Mouse (Mus musculus) testis, adult 2 months (tissue): Measurements from ENCODE around the gene Olfr287. TPM values are rescaled to one million over a fixed set of nuclear protein-coding genes. Genes with fewer than 3 reads are reported as not detected.
A peak's percentile ranks its signal among the peaks of the same experiment; 100 is the strongest.

Experiments used
- H3K27ac ChIP-seq: fragments of 200-500 bp; 2 replicates; pipeline ENCODE4 v1.5.1; 2012; ENCODE audit warnings: low read depth, low read length; ENCODE audit not compliant: control insufficient read depth, insufficient read depth
- H3K27me3 ChIP-seq: fragments of 200-500 bp; 2 replicates; pipeline ENCODE4 v1.6.1; 2012; ENCODE audit warnings: mild to moderate bottlenecking, low read length, moderate library complexity; ENCODE audit not compliant: control insufficient read depth, insufficient read depth
- H3K36me3 ChIP-seq: fragments of 200-500 bp; 2 replicates; pipeline ENCODE4 v1.6.1; 2012; ENCODE audit warnings: mild to moderate bottlenecking, low read length; ENCODE audit not compliant: control insufficient read depth, insufficient read depth
- H3K4me1 ChIP-seq: fragments of 200-500 bp; 2 replicates; pipeline ENCODE4 v1.6.1; 2012; ENCODE audit warnings: low read length; ENCODE audit not compliant: control insufficient read depth, insufficient read depth
- H3K4me3 ChIP-seq: fragments of 200-500 bp; 2 replicates; pipeline ENCODE4 v1.5.1; 2012; ENCODE audit warnings: low read depth, mild to moderate bottlenecking, low read length, moderate library complexity, mixed read lengths; ENCODE audit not compliant: control insufficient read depth
- CTCF ChIP-seq: fragments of 200-500 bp; IDR thresholded peaks from 2 replicates; pipeline ENCODE4 v1.5.1; 2012; ENCODE audit warnings: low read depth, mild to moderate bottlenecking, inconsistent platforms, low read length, moderate library complexity; ENCODE audit not compliant: control insufficient read depth, insufficient read depth, insufficient replicate concordance
- POLR2A ChIP-seq: fragments of 200-500 bp; IDR thresholded peaks from 2 replicates; pipeline ENCODE4 v1.6.1; 2012; ENCODE audit warnings: low read depth, mild to moderate bottlenecking, inconsistent platforms, low read length, moderate library complexity; ENCODE audit not compliant: control insufficient read depth
- polyA plus RNA-seq: library from polyadenylated mRNA; depleted of rRNA; stranded (reverse); fragments of >200 nt; gene quantifications from 2 replicates; pipeline ENCODE4 v1.2.3, GENCODE M21; 2012; rRNA removed

Olfr287 gene
- polyA plus RNA-seq = not detected in 2 replicates

DNA sequence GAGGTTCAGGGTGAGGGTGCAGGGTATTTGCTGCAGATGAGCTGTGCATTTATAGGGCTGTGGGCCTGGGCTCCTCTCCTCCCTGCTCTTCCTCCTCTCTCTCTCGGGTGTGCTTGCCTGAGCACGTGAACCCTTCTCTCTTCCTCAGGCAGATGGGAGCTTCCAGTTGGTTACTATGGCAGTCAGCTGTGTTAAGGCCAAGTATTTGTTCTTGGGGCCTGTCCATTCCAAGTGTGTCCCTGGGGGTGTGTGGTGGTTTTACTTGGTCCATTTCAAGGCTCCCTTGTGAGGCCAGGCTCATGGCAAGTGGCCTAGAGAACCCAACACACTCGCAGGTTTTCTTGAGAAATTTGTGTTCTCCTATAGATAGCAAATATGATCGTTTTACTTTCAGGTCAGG, at the start of gene Olfr287, which contains the start of gene Gm44579:
TSS of gene Olfr287 (minus strand) at position 180 of the 400 bp plus-strand sequence.
TSS of gene Gm44579 (minus strand) at position 101 of the 400 bp plus-strand sequence.
- no peak within 1 kb of the TSS for H3K27ac ChIP-seq

DNA sequence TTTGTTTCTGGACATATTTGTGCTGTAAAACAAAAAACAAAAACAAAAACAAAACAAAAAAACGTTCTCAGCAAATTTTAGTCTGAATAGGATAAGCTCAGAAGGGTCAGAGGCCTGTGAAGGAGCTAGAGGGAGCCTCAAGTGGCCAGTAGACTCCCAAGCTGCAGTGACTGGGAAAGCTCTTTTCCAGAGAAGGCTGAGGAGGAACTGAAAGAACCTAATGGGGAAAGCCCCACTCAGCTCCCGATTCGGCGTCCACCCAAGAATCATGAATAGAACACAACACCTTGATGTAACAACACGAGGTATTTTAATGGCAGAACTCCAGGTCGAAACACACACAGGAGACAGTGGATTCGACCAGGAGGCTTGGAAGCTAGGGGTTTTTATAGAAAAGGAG, 36.9 kb upstream of the Olfr287 start:
- H3K27ac ChIP-seq = no peak overlapping the region
- H3K36me3 ChIP-seq = no peaks in the 10 kb centered on the region
- H3K4me1 ChIP-seq = peaks cover 3% of the 10 kb centered on the region
- H3K27me3 ChIP-seq = no peaks in the 10 kb centered on the region
- H3K4me3 ChIP-seq = peak overlapping the region; percentile 63
- no peak for TF ChIP-seq CTCF
- TF ChIP-seq POLR2A = no peak

More for the DNA sequence above, at the start of gene Olfr287, which contains the start of gene Gm44579:
- H3K4me3 ChIP-seq = no peak within 1 kb of the TSS
- peaks cover 5% of the 10 kb centered on the region for H3K4me1 ChIP-seq
- H3K36me3 ChIP-seq = no peaks in the 10 kb centered on the region
- no peaks in the 10 kb centered on the region for H3K27me3 ChIP-seq
- TF ChIP-seq CTCF = no peak
- no peak for TF ChIP-seq POLR2A

DNA sequence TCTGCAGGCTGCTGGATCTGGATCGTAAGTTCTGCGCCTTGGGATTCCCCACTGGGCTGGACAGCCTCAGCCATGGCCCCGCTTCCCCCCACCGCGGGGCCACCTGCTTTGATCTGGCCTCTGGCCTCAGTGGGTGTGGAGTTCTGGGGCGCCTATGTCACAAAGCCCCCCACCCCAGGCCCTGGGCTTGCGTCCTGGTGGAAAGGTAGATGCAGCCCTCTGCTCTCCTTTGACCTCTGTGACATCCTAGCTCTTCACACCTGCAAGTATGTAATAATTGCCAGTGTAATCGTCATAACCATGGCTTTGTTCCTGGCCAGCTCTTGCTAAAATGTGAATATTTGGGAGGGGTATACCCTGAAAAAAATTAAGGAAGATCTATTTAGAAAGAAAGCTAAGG, 36.3 kb upstream of the Olfr287 start, which contains the start of gene H1fnt:
TSS of gene H1fnt (minus strand) at position 101 of the 400 bp plus-strand sequence.
- H3K27me3 ChIP-seq = no peaks in the 10 kb centered on the region
- H3K4me3 ChIP-seq = peak within 1 kb of the TSS; percentile 84
- H3K36me3 ChIP-seq = no peaks in the 10 kb centered on the region
- peak within 1 kb of the TSS; percentile 78 for H3K27ac ChIP-seq
- TF ChIP-seq POLR2A (peak; percentile 22; the same call in 1 of the 2 replicates), CTCF (no peak)
- H3K4me1 ChIP-seq = peaks cover 3% of the 10 kb centered on the region

DNA sequence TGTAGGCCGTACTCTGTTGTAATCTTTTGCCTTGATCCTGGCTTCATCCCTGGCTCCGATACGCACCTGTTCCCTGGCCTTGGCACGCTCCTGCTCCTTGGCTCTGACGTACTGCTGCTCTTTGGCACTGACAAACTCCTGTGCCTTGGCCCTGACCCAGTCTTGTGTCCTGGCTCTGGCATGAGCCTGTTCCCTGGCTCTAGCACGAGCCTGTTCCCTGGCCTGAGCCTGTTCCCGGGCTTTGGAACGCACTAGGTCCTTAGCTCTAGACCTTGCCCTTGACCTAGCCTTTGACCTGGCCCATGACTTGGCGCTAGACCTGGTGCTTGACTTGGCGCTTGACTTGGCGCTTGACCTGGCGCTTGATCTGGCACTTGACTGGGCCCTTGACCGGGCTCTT, 35.4 kb upstream of the Olfr287 start:
- no peaks in the 10 kb centered on the region for H3K36me3 ChIP-seq
- H3K27me3 ChIP-seq = no peaks in the 10 kb centered on the region
- H3K4me3 ChIP-seq = peak overlapping the region; percentile 84
- H3K4me1 ChIP-seq = peaks cover 3% of the 10 kb centered on the region
- TF ChIP-seq CTCF = no peak
- TF ChIP-seq POLR2A = peak; percentile 64; the same call in 1 of the 2 replicates
- peak overlapping the region; percentile 18; the same call in 1 of the 2 replicates for H3K27ac ChIP-seq

DNA sequence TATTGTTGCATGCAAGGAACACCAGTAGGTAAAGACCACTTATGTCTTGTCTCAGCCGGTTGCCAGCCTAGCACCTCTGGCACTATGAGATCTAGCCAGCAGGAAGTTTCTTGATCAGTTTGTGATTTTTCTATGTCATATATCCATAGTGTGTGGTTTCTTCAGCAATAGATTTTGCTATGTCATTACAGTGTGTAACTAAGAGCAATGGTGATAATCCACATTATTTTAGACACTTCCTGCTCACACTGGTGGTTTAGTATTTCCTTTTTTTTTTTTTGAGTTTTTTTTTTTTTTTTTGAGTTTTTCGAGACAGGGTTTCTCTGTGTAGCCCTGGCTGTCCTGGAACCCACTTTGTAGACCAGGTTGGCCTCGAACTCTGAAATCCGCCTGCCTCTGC, 14.6 kb upstream of the Olfr287 start:
- Histone ChIP-seq H3K27me3 (no peaks in the 10 kb centered on the region), H3K27ac (no peak overlapping the region), H3K36me3 (no peaks in the 10 kb centered on the region), H3K4me1 (no peaks in the 10 kb centered on the region), H3K4me3 (no peak overlapping the region)
- TF ChIP-seq POLR2A (no peak), CTCF (no peak)

DNA sequence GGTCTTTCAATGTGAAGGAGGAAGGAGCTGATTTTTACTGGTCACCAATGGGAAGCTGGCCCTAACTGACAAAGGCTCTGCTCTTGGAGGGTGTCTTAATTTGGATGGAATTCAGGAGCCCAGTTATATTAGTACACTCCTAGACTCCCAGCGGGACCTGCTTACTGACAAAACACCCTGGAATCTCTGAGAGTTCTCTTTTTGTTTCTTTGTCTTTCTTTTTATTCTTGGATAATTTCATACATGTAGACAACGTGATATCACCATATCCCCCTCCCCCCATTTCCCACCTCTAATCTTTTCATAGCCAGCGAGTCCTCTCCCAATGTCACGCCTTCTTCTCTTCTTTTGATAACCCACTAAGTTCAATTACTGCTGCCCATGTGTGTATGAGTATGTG, 13.5 kb upstream of the Olfr287 start, which contains the start of gene Olfr286:
TSS of gene Olfr286 (minus strand) at position 101 of the 400 bp plus-strand sequence.
- no peaks in the 10 kb centered on the region for H3K36me3 ChIP-seq
- no peaks in the 10 kb centered on the region for H3K4me1 ChIP-seq
- H3K4me3 ChIP-seq = no peak within 1 kb of the TSS
- no peak within 1 kb of the TSS for H3K27ac ChIP-seq
- TF ChIP-seq POLR2A (no peak), CTCF (no peak)
- no peaks in the 10 kb centered on the region for H3K27me3 ChIP-seq

DNA sequence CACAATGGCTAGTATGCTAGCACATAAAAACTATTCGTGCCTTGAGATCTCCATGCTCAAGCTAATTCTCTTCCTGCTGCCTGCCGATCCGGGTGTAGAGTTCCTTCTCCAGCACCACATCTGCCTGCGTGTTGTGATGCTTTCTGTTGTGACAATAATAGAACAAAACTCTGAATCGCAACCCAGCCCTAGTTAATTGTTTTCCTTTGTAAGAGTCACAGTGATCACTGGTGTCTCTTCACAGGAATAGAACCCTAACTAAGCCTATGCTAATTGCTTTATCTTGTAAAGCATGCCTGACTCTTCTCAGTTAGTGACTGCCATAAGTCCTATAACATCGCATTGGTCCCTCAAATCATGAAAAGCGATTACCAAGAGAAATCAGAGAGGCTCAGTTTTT, 5.2 kb upstream of the Olfr287 start:
- Histone ChIP-seq H3K4me3 (no peak overlapping the region), H3K36me3 (no peaks in the 10 kb centered on the region), H3K4me1 (peaks cover 5% of the 10 kb centered on the region), H3K27me3 (no peaks in the 10 kb centered on the region), H3K27ac (no peak overlapping the region)
- TF ChIP-seq CTCF (no peak), POLR2A (no peak)
